Comparison of ENCODE assay signal across 14 mouse cellular contexts in genomic region chr11:106710789-106711188, GRCm38 (mm10). TPM values are rescaled to one million over a fixed set of nuclear protein-coding genes. Genes with fewer than 3 reads are reported as not detected.
DNase-seq lines count a peak whose midpoint lies in the region; ATAC-seq and TF ChIP-seq lines count a peak whose summit lies in the region.
"Had no signal": no experiment of that assay in that cellular context is flagged by ENCODE, and none has a peak within 500 bp of the region (broad histone marks: within the 10 kb centered on the region; RNA-seq: fewer than 3 reads in every experiment).

No protein-coding gene starts in this region.

- no peaks in the 10 kb centered on the region for H3K36me3 ChIP-seq in heart, embryonic 12.5 days
- H3K36me3 ChIP-seq in forebrain, postnatal 0 days (ENCODE audit: insufficient read depth): no peaks in the 10 kb centered on the region

- peak overlapping the region; percentile 8 for H3K4me2 ChIP-seq in heart, embryonic 12.5 days
- H3K4me2 ChIP-seq in forebrain, postnatal 0 days (ENCODE audit: low read depth): no peak overlapping the region
- H3K4me2 ChIP-seq: liver, embryonic 11.5 days had no signal

- no peak overlapping the region for H3K4me3 ChIP-seq in heart, embryonic 12.5 days
- no peak overlapping the region for H3K4me3 ChIP-seq in forebrain, postnatal 0 days (ENCODE audit: low read depth, low read length)
- H3K4me3 ChIP-seq: erythroblast, embryonic 14.5 days had no signal

- 50% methylated on average over 5 of the region's 5 CpGs for WGBS in heart, embryonic 12.5 days
- WGBS in forebrain, postnatal 0 days: 73% methylated on average over 5 of the region's 5 CpGs

- peak; percentile 30 to 34 for DNase-seq in kidney, postnatal 36 days
- DNase-seq in kidney, adult 8-10 months: no peak
- peak; percentile 45 to 75 for DNase-seq in heart, adult 18-20 months
- peak; percentile 12 to 15 for DNase-seq in kidney, postnatal 4 days
- DNase-seq in retina, postnatal 1 day: no peak
- no peak for DNase-seq in left cerebral cortex, adult 9 months (ENCODE audit: low spot score in 2 of 2)
- no peak for DNase-seq in forebrain, postnatal 0 days
- DNase-seq: cerebellum, adult 8-10 months; embryo, embryonic 11 days; thymus, adult 18-20 months had no signal

- H3K27ac ChIP-seq in heart, embryonic 12.5 days (ENCODE audit: poor library complexity, severe bottlenecking): peak overlapping the region; percentile 42
- H3K27ac ChIP-seq in forebrain, postnatal 0 days (ENCODE audit: low read depth, low read length): no peak overlapping the region

- TF ChIP-seq CTCF in forebrain, postnatal 0 days (IDR thresholded peaks at IDR 0.05; ENCODE audit: low read depth): no peak

- peaks cover 65% of the 10 kb centered on the region for H3K4me1 ChIP-seq in heart, embryonic 12.5 days (replicated peaks)
- no peaks in the 10 kb centered on the region for H3K4me1 ChIP-seq in forebrain, postnatal 0 days (ENCODE audit: insufficient read depth)

- H3K9ac ChIP-seq in heart, embryonic 12.5 days: no peak overlapping the region
- H3K9ac ChIP-seq in forebrain, postnatal 0 days: no peak overlapping the region

- no peaks in the 10 kb centered on the region for H3K27me3 ChIP-seq in heart, embryonic 12.5 days (replicated peaks)
- no peaks in the 10 kb centered on the region for H3K27me3 ChIP-seq in forebrain, postnatal 0 days (ENCODE audit: insufficient read depth, low read length)
- H3K27me3 ChIP-seq: Patski had no signal

- no peak for ATAC-seq in heart, embryonic 12.5 days (ENCODE audit: insufficient number of reproducible peaks, low FRiP score)
- ATAC-seq in forebrain, postnatal 0 days: no peak
- ATAC-seq: Patski had no signal

- H3K9me3 ChIP-seq in heart, embryonic 12.5 days (replicated peaks): no peaks in the 10 kb centered on the region
- no peaks in the 10 kb centered on the region for H3K9me3 ChIP-seq in forebrain, postnatal 0 days (ENCODE audit: low read length)

RNA-seq across cellular contexts. Expression of gene Pecam1, which starts 39.6 kb away (rescaled TPM):
- total RNA-seq in heart, adult 18-20 months (2021): 100 to 1,000 TPM in 1 of 2 experiments, 10 to 100 TPM in 1; 91.5 to 105 TPM
- 67.9 and 73.1 TPM in 2 replicates for polyA plus RNA-seq in heart, embryonic 12.5 days (2016; fragmentation: Nextera tagmentation; extraction: Ambion mirVana)
- 14.4 and 22.4 TPM in 2 replicates for total RNA-seq in forebrain, postnatal 0 days (2014; rRNA removed)
- polyA plus RNA-seq in forebrain, postnatal 0 days (2015; fragmentation: Nextera tagmentation; extraction: Ambion mirVana): 10.6 and 11.4 TPM in 2 replicates
- polyA plus RNA-seq: erythroblast, embryonic 14.5 days had no signal

RNA-seq across cellular contexts. Expression of gene Milr1, which starts 40.2 kb away (rescaled TPM):
- total RNA-seq in heart, adult 18-20 months (2021): 1 to 10 TPM in 1 of 2 experiments, under 1 TPM in 1; 0.54 to 1.7 TPM
- polyA plus RNA-seq in heart, embryonic 12.5 days (2016; fragmentation: Nextera tagmentation; extraction: Ambion mirVana): 0.57 and 0.95 TPM in 2 replicates
- 1.5 TPM in 1 of 2 replicates, not detected in the other for total RNA-seq in forebrain, postnatal 0 days (2014; rRNA removed)
- polyA plus RNA-seq in forebrain, postnatal 0 days (2015; fragmentation: Nextera tagmentation; extraction: Ambion mirVana): 0.55 and 1.0 TPM in 2 replicates
- polyA plus RNA-seq: erythroblast, embryonic 14.5 days had no signal

Comparison
In these comparisons a context has a peak if more than half of its experiments do, and no peak if none do; other contexts are left out.
1. DNase-seq: peak in kidney, postnatal 36 days (2 of 2), heart, adult 18-20 months (2 of 2) and kidney, postnatal 4 days (2 of 2); none in kidney, adult 8-10 months (0 of 2), retina, postnatal 1 day (single experiment), left cerebral cortex, adult 9 months (0 of 2) and forebrain, postnatal 0 days (single experiment).